Mouse (Mus musculus) heart, adult 2 months (tissue): Measurements from ENCODE around the gene D930007J09Rik.

Source experiments
- CTCF ChIP-seq: fragments of 200-600 bp; IDR thresholded peaks from 2 replicates; pipeline ENCODE4 v1.8.1; 2022; ENCODE audit warnings: antibody characterized with exemption, mild to moderate bottlenecking, moderate library complexity
- EP300 ChIP-seq: fragments of 200-500 bp; IDR thresholded peaks from 2 replicates; pipeline ENCODE4 v1.6.1; 2011; ENCODE audit warnings: low read depth, low read length, control low read depth; ENCODE audit not compliant: insufficient read depth
- POLR2A ChIP-seq: fragments of 200-500 bp; IDR thresholded peaks from 2 replicates; pipeline ENCODE4 v1.6.1; 2011; ENCODE audit warnings: mild to moderate bottlenecking, low read depth, low read length, control low read depth; ENCODE audit not compliant: insufficient read depth

- TF ChIP-seq CTCF, result no peak
- no peak for TF ChIP-seq POLR2A
- TF ChIP-seq EP300, result no peak
Measured at GRCm38 (mm10) chr13:32778861-32779260, 23.8 kb downstream of the D930007J09Rik start.
